Mouse (Mus musculus): ENCODE data around the gene Stk32c. TPM values are rescaled to one million over a fixed set of nuclear protein-coding genes. Genes with fewer than 3 reads are reported as not detected.

Stk32c gene
- polyA plus RNA-seq, 1 experiment from 2014 or later, result not detected

GRCm38 (mm10) chr7:139187277-139187676, 25.8 kb downstream of the Stk32c start:
- no peak overlapping the region for H3K9ac ChIP-seq
- peak overlapping the region; percentile 57; the same call in 1 of the 2 replicates for H3K4me3 ChIP-seq
- peak overlapping the region; percentile 83 for H3K4me2 ChIP-seq
- H3K9me3 ChIP-seq (replicated peaks), result no peaks in the 10 kb centered on the region
- H3K27me3 ChIP-seq (replicated peaks), result peaks cover 75% of the 10 kb centered on the region
- H3K27ac ChIP-seq, result no peak overlapping the region
- H3K36me3 ChIP-seq, result no peaks in the 10 kb centered on the region
- H3K4me1 ChIP-seq, result peaks cover 17% of the 10 kb centered on the region
- ATAC-seq, result no peak
- WGBS (ENCODE audit: insufficient replicate concordance), result 35% methylated on average over 7 of the region's 7 CpGs

DNA sequence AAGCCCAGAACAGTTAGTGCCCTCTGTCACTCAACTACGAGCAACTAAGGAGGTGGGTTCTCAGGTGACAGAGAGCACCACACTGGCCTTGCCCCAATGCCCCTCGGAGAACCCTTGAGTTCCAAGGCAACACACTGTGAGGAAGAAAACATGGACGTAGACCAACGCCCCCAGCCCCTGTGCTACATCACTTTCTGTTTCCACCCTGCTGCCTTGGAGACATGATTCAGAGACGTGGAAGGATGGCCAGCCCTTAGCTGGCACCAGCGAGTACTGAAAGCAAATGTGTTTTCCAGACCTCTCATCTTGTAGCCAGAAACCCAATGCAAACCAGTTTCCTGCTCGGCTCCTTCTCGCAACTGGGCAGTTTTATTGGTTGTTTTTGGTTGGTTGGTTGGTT, 26.7 kb downstream of the Stk32c start:
- Histone ChIP-seq H3K9ac (no peak overlapping the region), H3K27ac (no peak overlapping the region), H3K27me3 (replicated peaks) (peaks cover 71% of the 10 kb centered on the region), H3K4me2 (no peak overlapping the region), H3K4me1 (peaks cover 17% of the 10 kb centered on the region), H3K9me3 (replicated peaks) (no peaks in the 10 kb centered on the region), H3K36me3 (no peaks in the 10 kb centered on the region), H3K4me3 (no peak overlapping the region)
- no peak for ATAC-seq
- 54% methylated on average over 8 of the region's 8 CpGs for WGBS (ENCODE audit: insufficient replicate concordance)

- Histone ChIP-seq H3K9ac (no peak overlapping the region), H3K36me3 (no peaks in the 10 kb centered on the region), H3K27ac (no peak overlapping the region), H3K4me2 (no peak overlapping the region), H3K4me1 (peaks cover 17% of the 10 kb centered on the region), H3K27me3 (replicated peaks) (peaks cover 66% of the 10 kb centered on the region), H3K9me3 (replicated peaks) (no peaks in the 10 kb centered on the region), H3K4me3 (no peak overlapping the region)
- 47% methylated on average over 5 of the region's 5 CpGs for WGBS (ENCODE audit: insufficient replicate concordance)
- ATAC-seq, result no peak
These were observed 27.1 kb downstream of the Stk32c start for GRCm38 (mm10) chr7:139185971-139186370.

GRCm38 (mm10) chr7:139184846-139185245, 28.3 kb downstream of the Stk32c start:
- Histone ChIP-seq H3K4me3 (no peak overlapping the region), H3K27ac (no peak overlapping the region), H3K9me3 (replicated peaks) (no peaks in the 10 kb centered on the region), H3K4me1 (peaks cover 17% of the 10 kb centered on the region), H3K4me2 (no peak overlapping the region), H3K36me3 (no peaks in the 10 kb centered on the region), H3K9ac (no peak overlapping the region), H3K27me3 (replicated peaks) (peaks cover 55% of the 10 kb centered on the region)
- 67% methylated on average over 7 of the region's 7 CpGs for WGBS (ENCODE audit: insufficient replicate concordance)
- no peak for ATAC-seq

DNA sequence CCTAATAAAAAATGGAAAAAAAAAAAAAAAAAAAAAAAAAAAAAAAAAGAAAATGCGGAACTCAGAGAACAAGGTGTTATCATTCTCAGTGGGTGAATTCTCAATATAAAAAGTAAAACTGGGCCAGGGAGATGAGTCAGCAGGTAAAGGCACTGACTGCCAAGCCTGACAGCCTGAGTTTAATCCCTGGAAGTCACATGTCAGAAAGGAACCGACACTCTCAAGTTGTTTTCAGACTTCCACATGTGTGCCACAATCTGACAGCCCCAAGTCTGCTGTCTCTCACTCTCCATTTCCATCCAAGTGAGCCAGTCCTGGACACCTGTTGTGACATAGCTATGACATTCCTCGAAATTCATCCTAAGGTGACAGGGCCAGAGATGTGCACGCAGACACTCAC, 28.7 kb downstream of the Stk32c start:
- Histone ChIP-seq H3K36me3 (no peaks in the 10 kb centered on the region), H3K27ac (no peak overlapping the region)
- 61% methylated on average over 4 of the region's 4 CpGs for WGBS (ENCODE audit: insufficient replicate concordance)

DNA sequence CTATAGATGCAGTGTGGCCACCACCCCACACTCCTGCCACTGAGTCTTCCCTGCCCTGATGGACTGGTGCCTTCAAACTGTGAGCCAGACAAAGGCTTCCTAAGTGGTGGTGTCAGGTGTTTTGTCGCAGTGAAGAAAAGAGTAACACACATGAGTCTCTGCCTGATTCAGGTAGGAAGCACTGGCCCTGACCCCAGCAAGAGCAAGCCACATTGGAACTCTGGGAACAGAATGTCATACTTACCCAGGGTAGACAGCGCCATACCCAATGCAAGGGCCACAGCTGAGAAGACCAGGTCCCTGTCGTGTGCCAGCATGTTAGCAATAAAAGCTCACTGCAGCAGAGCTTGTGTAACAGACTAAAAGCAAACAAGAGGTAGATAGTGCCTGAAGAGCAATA, 33.0 kb downstream of the Stk32c start:
- Histone ChIP-seq H3K9me3 (replicated peaks) (no peaks in the 10 kb centered on the region), H3K27ac (no peak overlapping the region), H3K4me1 (no peaks in the 10 kb centered on the region), H3K4me2 (no peak overlapping the region), H3K9ac (no peak overlapping the region), H3K4me3 (no peak overlapping the region), H3K36me3 (no peaks in the 10 kb centered on the region), H3K27me3 (replicated peaks) (peaks cover 23% of the 10 kb centered on the region)
- 72% methylated on average over 3 of the region's 3 CpGs for WGBS (ENCODE audit: insufficient replicate concordance)
- ATAC-seq, result no peak

More for the DNA sequence above, 28.7 kb downstream of the Stk32c start:
- no peak for ATAC-seq
- Histone ChIP-seq H3K9ac (no peak overlapping the region), H3K27me3 (replicated peaks) (peaks cover 50% of the 10 kb centered on the region), H3K4me2 (no peak overlapping the region), H3K4me1 (peaks cover 17% of the 10 kb centered on the region), H3K4me3 (no peak overlapping the region), H3K9me3 (replicated peaks) (no peaks in the 10 kb centered on the region)

DNA sequence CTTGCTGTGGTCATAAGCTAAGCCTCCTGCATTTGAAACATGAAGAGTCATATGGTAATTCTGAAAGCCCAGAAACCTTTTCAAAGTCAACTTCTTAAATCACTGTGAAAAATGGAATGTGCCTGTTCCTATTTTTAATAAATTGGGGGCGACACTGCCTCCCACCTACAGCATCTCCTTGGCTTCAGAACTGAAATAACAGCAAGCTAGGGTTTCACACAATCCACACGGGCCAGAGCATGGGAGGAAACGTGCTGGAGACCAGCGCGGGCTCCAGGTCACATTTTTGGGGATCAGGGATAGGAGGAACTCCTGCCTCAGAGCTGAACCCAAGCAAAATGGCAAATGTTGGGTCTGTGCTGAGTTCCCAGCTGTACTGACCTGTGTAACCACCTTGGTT, 33.8 kb downstream of the Stk32c start:
- no peak for ATAC-seq
- Histone ChIP-seq H3K9ac (no peak overlapping the region), H3K36me3 (no peaks in the 10 kb centered on the region), H3K4me2 (no peak overlapping the region), H3K4me1 (no peaks in the 10 kb centered on the region), H3K9me3 (replicated peaks) (no peaks in the 10 kb centered on the region), H3K4me3 (no peak overlapping the region), H3K27me3 (replicated peaks) (peaks cover 16% of the 10 kb centered on the region; the same call in 1 of the 2 replicates), H3K27ac (no peak overlapping the region)
- 56% methylated on average over 5 of the region's 5 CpGs for WGBS (ENCODE audit: insufficient replicate concordance)

GRCm38 (mm10) chr7:139169143-139169542, 44.0 kb downstream of the Stk32c start:
- no peak overlapping the region for H3K9ac ChIP-seq
- 54% methylated on average over 4 of the region's 4 CpGs for WGBS (ENCODE audit: insufficient replicate concordance)
- H3K36me3 ChIP-seq, result no peaks in the 10 kb centered on the region
- ATAC-seq, result no peak
- H3K4me2 ChIP-seq, result no peak overlapping the region
- H3K4me3 ChIP-seq, result no peak overlapping the region
- H3K27ac ChIP-seq, result no peak overlapping the region
- no peaks in the 10 kb centered on the region for H3K4me1 ChIP-seq
- no peaks in the 10 kb centered on the region for H3K27me3 ChIP-seq (replicated peaks)
- no peaks in the 10 kb centered on the region for H3K9me3 ChIP-seq (replicated peaks)

DNA sequence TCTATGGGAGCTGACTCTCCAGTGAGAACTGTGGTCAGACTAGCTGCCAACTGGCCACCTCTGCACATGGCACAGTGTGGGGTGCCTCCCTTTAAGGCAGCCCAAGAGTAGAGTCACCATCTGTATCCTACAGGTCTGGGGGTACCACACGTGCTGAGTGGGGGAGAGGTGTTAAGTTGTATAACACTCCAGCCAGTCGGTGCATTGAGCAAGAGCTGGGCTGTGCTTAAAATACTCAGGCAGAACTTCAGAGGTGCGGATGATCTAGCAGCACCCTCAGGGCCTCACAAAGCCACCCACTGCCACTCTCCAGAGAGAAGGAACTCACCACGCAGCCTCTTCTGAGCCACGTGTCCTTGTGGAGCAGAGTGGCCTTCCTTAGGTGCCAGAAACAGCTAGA, 48.7 kb downstream of the Stk32c start:
- Histone ChIP-seq H3K4me2 (no peak overlapping the region), H3K27me3 (replicated peaks) (no peaks in the 10 kb centered on the region), H3K27ac (no peak overlapping the region), H3K9me3 (replicated peaks) (no peaks in the 10 kb centered on the region), H3K36me3 (no peaks in the 10 kb centered on the region), H3K4me1 (no peaks in the 10 kb centered on the region), H3K9ac (no peak overlapping the region), H3K4me3 (no peak overlapping the region)
- WGBS (ENCODE audit: insufficient replicate concordance), result 50% methylated on average over 5 of the region's 5 CpGs
- ATAC-seq, result no peak

DNA sequence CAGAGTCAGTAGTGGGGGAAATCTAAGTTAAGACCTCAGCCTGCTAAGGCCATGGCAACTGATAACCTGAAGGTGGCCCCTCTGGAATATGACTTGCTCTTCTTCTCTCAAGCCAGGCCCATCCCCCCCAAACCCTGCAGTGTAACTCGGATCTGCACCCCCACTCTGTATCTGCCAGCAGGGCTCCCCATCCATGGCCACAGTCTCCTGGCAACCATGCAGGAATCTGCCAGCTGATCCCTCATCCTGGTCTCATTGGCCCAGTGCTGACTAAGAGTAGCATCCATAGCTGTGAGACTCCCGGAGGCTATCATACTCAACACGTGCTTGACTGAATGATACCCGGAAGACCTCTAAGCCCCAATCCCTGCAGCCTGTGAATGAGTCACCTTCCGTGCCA, 54.2 kb downstream of the Stk32c start:
- Histone ChIP-seq H3K27ac (no peak overlapping the region), H3K4me2 (no peak overlapping the region), H3K9ac (no peak overlapping the region), H3K4me3 (no peak overlapping the region), H3K4me1 (no peaks in the 10 kb centered on the region), H3K9me3 (replicated peaks) (no peaks in the 10 kb centered on the region), H3K27me3 (replicated peaks) (peaks cover 5% of the 10 kb centered on the region; the same call in 1 of the 2 replicates), H3K36me3 (no peaks in the 10 kb centered on the region)
- no peak for ATAC-seq
- WGBS (ENCODE audit: insufficient replicate concordance), result 51% methylated on average over 5 of the region's 5 CpGs

GRCm38 (mm10) chr7:139158549-139158948, 54.6 kb downstream of the Stk32c start:
- Histone ChIP-seq H3K9ac (no peak overlapping the region), H3K36me3 (no peaks in the 10 kb centered on the region), H3K4me2 (no peak overlapping the region), H3K4me1 (no peaks in the 10 kb centered on the region), H3K27me3 (replicated peaks) (peaks cover 8% of the 10 kb centered on the region; the same call in 1 of the 2 replicates), H3K9me3 (replicated peaks) (no peaks in the 10 kb centered on the region), H3K27ac (no peak overlapping the region), H3K4me3 (no peak overlapping the region)
- ATAC-seq, result no peak
- WGBS (ENCODE audit: insufficient replicate concordance), result 58% methylated on average over 7 of the region's 7 CpGs

GRCm38 (mm10) chr7:139157541-139157940, 55.6 kb downstream of the Stk32c start:
- no peaks in the 10 kb centered on the region for H3K4me1 ChIP-seq
- H3K9me3 ChIP-seq (replicated peaks), result no peaks in the 10 kb centered on the region
- H3K27ac ChIP-seq, result no peak overlapping the region
- H3K27me3 ChIP-seq (replicated peaks), result peaks cover 11% of the 10 kb centered on the region; the same call in 1 of the 2 replicates
- H3K36me3 ChIP-seq, result no peaks in the 10 kb centered on the region
- H3K4me2 ChIP-seq, result no peak overlapping the region
- H3K4me3 ChIP-seq, result no peak overlapping the region
- ATAC-seq, result no peak
- H3K9ac ChIP-seq, result no peak overlapping the region
- 11% methylated on average over 2 of the region's 2 CpGs for WGBS (ENCODE audit: insufficient replicate concordance)
